Mouse (Mus musculus): ENCODE measurements around the gene Ptgds. TPM values are rescaled to one million over a fixed set of nuclear protein-coding genes. Genes with fewer than 3 reads are reported as not detected.

Gene Ptgds
- polyA plus RNA-seq, 2 experiments, result 2.4 to 4.0 TPM

DNA sequence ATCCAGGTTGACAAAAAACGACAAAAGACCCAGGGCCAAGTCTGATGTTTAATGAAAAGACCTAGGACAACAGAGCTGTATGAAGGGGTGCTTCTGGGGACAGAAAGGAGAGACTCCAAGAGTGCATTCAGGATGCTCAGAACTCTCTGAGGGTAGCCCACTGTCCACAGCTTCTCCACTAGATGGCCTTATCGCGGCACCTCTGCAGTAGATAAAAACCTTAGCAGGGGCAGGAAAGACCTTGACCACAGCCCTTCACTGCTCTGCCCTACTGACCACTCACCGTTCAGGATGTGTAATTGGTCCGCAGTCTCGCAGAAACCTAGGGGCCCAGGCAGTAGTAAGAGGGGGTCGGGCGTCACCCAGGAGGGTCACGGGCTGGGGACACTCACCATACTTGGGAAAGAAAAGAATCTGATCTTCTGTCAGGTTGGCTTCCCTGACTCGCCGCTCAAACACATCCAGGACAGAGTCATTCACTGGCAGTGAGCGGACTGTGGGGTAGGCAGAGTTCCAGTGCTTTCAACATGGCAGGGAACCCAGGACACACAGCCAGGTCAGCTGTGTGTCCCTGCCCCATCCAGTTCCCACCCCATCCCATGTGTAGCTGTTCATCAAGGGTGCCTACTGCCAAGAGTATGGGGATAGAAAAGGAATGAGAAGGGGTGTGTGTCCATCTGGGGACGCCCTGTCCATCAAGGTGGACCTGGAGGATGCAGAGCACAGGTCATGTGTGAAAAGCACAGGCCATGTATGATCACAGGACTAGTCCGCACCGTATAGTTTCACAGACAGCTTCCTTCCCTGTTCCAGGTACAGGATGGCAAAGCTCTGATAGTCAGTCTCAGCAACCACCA lies 29.0 kb upstream of the Ptgds start:
- WGBS, result 63% methylated on average over 15 of the region's 15 CpGs
- no peak for TF ChIP-seq POLR2A (IDR thresholded peaks at IDR 0.05; ENCODE audit: borderline replicate concordance, extremely low read depth, insufficient read depth, insufficient read length)
- Histone ChIP-seq H3K27ac (replicated peaks; ENCODE audit: low read depth, low read length) (no peak overlapping the region), H3K9ac (ENCODE audit: low read depth, low read length, severe bottlenecking) (no peak overlapping the region), H3K27me3 (ENCODE audit: control insufficient read depth, insufficient read depth, low read length) (no peaks in the 10 kb centered on the region), H3K4me1 (ENCODE audit: control insufficient read depth, insufficient read depth, low read length) (peaks cover 8% of the 10 kb centered on the region), H3K9me3 (ENCODE audit: control insufficient read depth, low read length) (no peaks in the 10 kb centered on the region), H3K4me3 (replicated peaks; ENCODE audit: low read length) (no peak overlapping the region), H3K4me2 (replicated peaks; ENCODE audit: low read depth, low read length, severe bottlenecking) (no peak overlapping the region), H3K36me3 (ENCODE audit: control insufficient read depth, insufficient read depth, low read length) (peaks cover 14% of the 10 kb centered on the region)
- ATAC-seq (ENCODE audit: low FRiP score, low read depth) (no peak), DNase-seq (ENCODE audit: low spot score) (no peak)

DNA sequence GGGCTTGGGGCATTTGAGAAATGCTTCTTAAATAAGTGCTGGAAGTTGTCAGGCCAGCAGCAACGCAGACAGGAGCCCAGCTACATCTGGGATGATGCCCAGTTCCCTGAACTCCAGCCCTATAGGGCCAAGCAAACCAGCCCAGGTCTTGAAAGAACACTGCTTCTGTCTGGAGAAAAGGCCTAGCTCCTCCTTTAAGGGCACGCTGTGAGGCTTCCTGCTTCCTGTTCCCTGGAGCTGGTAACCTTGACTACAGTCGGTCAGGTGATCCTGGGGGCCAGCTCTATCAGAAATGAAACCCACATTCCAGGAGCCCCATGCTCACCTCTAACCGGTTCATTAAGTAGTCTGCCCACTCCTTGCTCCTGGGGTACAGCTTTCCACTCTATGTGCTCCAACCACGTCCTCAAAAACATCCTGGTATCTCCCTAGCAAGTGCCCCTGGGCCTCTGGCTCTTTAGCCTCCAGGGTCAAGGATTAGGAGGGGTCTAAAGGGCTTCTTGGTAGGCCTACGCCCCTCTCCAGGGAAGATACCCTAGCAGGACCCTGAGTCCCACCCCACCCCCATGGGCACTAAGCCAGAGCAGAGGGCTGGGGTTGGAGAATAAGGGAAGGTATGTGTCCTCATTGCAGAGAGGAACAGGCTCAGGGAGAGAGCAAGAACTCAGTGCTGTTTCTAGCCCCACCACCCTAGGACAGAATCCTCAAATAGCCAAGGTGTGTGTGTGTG lies 28.2 kb upstream of the Ptgds start:
- Histone ChIP-seq H3K9ac (ENCODE audit: low read depth, low read length, severe bottlenecking) (no peak overlapping the region), H3K4me1 (ENCODE audit: control insufficient read depth, insufficient read depth, low read length) (peaks cover 8% of the 10 kb centered on the region), H3K27ac (replicated peaks; ENCODE audit: low read depth, low read length) (no peak overlapping the region; the same call in 1 of the 2 replicates), H3K27me3 (ENCODE audit: control insufficient read depth, insufficient read depth, low read length) (no peaks in the 10 kb centered on the region), H3K4me3 (replicated peaks; ENCODE audit: low read length) (no peak overlapping the region), H3K4me2 (replicated peaks; ENCODE audit: low read depth, low read length, severe bottlenecking) (no peak overlapping the region), H3K36me3 (ENCODE audit: control insufficient read depth, insufficient read depth, low read length) (peaks cover 5% of the 10 kb centered on the region; the same call in 1 of the 2 replicates), H3K9me3 (ENCODE audit: control insufficient read depth, low read length) (no peaks in the 10 kb centered on the region)
- no peak for ATAC-seq (ENCODE audit: low FRiP score, low read depth)
- 42% methylated on average over 6 of the region's 6 CpGs for WGBS
- TF ChIP-seq POLR2A (IDR thresholded peaks at IDR 0.05; ENCODE audit: borderline replicate concordance, extremely low read depth, insufficient read depth, insufficient read length), result no peak
- DNase-seq (ENCODE audit: low spot score), result no peak

DNA sequence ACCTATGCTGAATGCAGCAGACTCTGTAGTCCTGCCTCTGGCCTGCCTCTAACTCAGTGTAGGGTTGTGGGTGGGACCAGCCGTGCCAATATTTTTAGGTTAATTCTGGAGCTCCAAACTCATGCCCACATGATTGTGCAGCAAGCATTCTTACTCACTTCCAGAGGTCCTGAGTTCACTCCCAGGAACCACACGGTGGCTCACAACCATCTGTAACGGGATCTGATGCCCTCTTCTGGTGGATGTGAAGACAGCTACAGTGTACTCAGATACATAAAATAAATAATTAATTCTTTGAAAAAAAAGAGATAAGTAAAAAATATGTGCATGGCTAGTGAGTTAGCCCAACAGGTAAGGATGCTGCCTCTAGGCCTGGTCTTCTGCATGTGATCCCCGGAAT lies 26.6 kb upstream of the Ptgds start:
- Histone ChIP-seq H3K4me3 (replicated peaks; ENCODE audit: low read length) (no peak overlapping the region), H3K36me3 (ENCODE audit: control insufficient read depth, insufficient read depth, low read length) (no peaks in the 10 kb centered on the region), H3K9ac (ENCODE audit: low read depth, low read length, severe bottlenecking) (no peak overlapping the region), H3K27me3 (ENCODE audit: control insufficient read depth, insufficient read depth, low read length) (no peaks in the 10 kb centered on the region), H3K4me1 (ENCODE audit: control insufficient read depth, insufficient read depth, low read length) (peaks cover 2% of the 10 kb centered on the region), H3K27ac (replicated peaks; ENCODE audit: low read depth, low read length) (no peak overlapping the region), H3K9me3 (ENCODE audit: control insufficient read depth, low read length) (no peaks in the 10 kb centered on the region), H3K4me2 (replicated peaks; ENCODE audit: low read depth, low read length, severe bottlenecking) (no peak overlapping the region)
- DNase-seq (ENCODE audit: low spot score), result no peak
- ATAC-seq (ENCODE audit: low FRiP score, low read depth), result no peak
- WGBS, result 44% methylated on average over 4 of the region's 4 CpGs
- TF ChIP-seq POLR2A (IDR thresholded peaks at IDR 0.05; ENCODE audit: borderline replicate concordance, extremely low read depth, insufficient read depth, insufficient read length), result no peak

DNA sequence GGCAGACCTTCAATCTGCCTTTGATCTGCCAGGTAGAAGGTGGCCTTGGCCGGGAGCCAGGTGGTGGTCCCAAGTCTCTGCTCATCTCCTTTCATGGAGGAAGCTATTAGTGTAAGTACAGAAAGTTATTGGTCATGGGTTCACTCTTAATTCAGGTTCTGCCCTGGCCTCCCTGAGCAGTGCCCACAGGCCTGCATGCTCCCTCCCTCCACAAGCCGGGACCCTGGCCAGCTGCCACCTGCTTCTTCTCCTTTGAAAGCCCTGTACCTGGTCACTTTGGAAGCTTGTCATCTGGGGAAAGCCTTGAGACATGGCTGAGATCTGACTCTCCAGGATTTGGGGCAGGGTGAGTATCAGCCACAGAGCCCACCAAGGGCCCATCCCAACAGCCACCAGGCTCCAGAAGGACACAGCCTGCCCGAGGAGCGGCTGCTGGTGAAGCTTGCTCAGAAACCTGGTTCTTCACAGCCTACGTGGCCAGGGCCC lies 23.7 kb upstream of the Ptgds start, which contains the start of gene Lcn12:
TSS of gene Lcn12 (minus strand) at position 436 of the 486 bp plus-strand sequence.
- 86% methylated on average over 5 of the region's 5 CpGs for WGBS
- no peak for ATAC-seq (ENCODE audit: low FRiP score, low read depth)
- H3K36me3 ChIP-seq (ENCODE audit: control insufficient read depth, insufficient read depth, low read length), result no peaks in the 10 kb centered on the region
- no peak within 1 kb of the TSS for H3K4me3 ChIP-seq (replicated peaks; ENCODE audit: low read length)
- H3K27me3 ChIP-seq (ENCODE audit: control insufficient read depth, insufficient read depth, low read length), result no peaks in the 10 kb centered on the region
- no peak within 1 kb of the TSS for H3K27ac ChIP-seq (replicated peaks; ENCODE audit: low read depth, low read length)
- no peak within 1 kb of the TSS for H3K4me2 ChIP-seq (replicated peaks; ENCODE audit: low read depth, low read length, severe bottlenecking)
- no peak for TF ChIP-seq POLR2A (IDR thresholded peaks at IDR 0.05; ENCODE audit: borderline replicate concordance, extremely low read depth, insufficient read depth, insufficient read length)
- no peak for DNase-seq (ENCODE audit: low spot score)
- H3K9ac ChIP-seq (ENCODE audit: low read depth, low read length, severe bottlenecking), result no peak within 1 kb of the TSS
- no peaks in the 10 kb centered on the region for H3K9me3 ChIP-seq (ENCODE audit: control insufficient read depth, low read length)
- no peaks in the 10 kb centered on the region for H3K4me1 ChIP-seq (ENCODE audit: control insufficient read depth, insufficient read depth, low read length)

- no peak for TF ChIP-seq POLR2A (IDR thresholded peaks at IDR 0.05; ENCODE audit: borderline replicate concordance, extremely low read depth, insufficient read depth, insufficient read length)
- Histone ChIP-seq H3K36me3 (ENCODE audit: control insufficient read depth, insufficient read depth, low read length) (no peaks in the 10 kb centered on the region), H3K9me3 (ENCODE audit: control insufficient read depth, low read length) (no peaks in the 10 kb centered on the region), H3K27me3 (ENCODE audit: control insufficient read depth, insufficient read depth, low read length) (no peaks in the 10 kb centered on the region), H3K27ac (replicated peaks; ENCODE audit: low read depth, low read length) (no peak overlapping the region), H3K4me3 (replicated peaks; ENCODE audit: low read length) (no peak overlapping the region), H3K9ac (ENCODE audit: low read depth, low read length, severe bottlenecking) (no peak overlapping the region), H3K4me2 (replicated peaks; ENCODE audit: low read depth, low read length, severe bottlenecking) (no peak overlapping the region), H3K4me1 (ENCODE audit: control insufficient read depth, insufficient read depth, low read length) (no peaks in the 10 kb centered on the region)
- DNase-seq (ENCODE audit: low spot score) (no peak), ATAC-seq (ENCODE audit: low FRiP score, low read depth) (no peak)
- WGBS, result 85% methylated on average over 5 of the region's 5 CpGs
These were observed 23.1 kb upstream of the Ptgds start for GRCm38 (mm10) chr2:25492988-25493387.
